In genomic region chr2:32634277-32635105, GRCm38 (mm10) we compare ENCODE assay signal across 16 mouse cellular contexts. TPM values are rescaled to one million over a fixed set of nuclear protein-coding genes. Genes with fewer than 3 reads are reported as not detected.
DNase-seq lines count a peak whose midpoint lies in the region; ATAC-seq and TF ChIP-seq lines count a peak whose summit lies in the region.
"Had no signal": no experiment of that assay in that cellular context is flagged by ENCODE, and none has a peak within 500 bp of the region (broad histone marks: within the 10 kb centered on the region; RNA-seq: fewer than 3 reads in every experiment).

No protein-coding gene starts in this region.

- no peak overlapping the region for H3K4me2 ChIP-seq in heart, embryonic 15.5 days
- H3K4me2 ChIP-seq in liver, embryonic 11.5 days: no peak overlapping the region
- H3K4me2 ChIP-seq in neural tube, embryonic 15.5 days: no peak overlapping the region
- H3K4me2 ChIP-seq in forebrain, embryonic 14.5 days (ENCODE audit: low read length): no peak overlapping the region
- H3K4me2 ChIP-seq: limb, embryonic 13.5 days; stomach, embryonic 15.5 days had no signal

- no peak for TF ChIP-seq POLR2A in cerebellum, adult 2 months (IDR thresholded peaks at IDR 0.05; ENCODE audit: borderline replicate concordance, insufficient read depth, low read length)

- DNase-seq in cerebellum, adult 9-11 months: peak; percentile 28
- no peak for DNase-seq in cerebellum, adult 2 months
- DNase-seq in heart, postnatal 25 days (ENCODE audit: low spot score): no peak
- DNase-seq in liver, embryonic 11.5 days (ENCODE audit: low spot score): no peak
- no peak for DNase-seq in liver
- DNase-seq in forebrain, embryonic 14.5 days (ENCODE audit: low spot score): no peak
- DNase-seq: cerebellum, adult 18-20 months; layer of hippocampus, postnatal 36 days; thymus, postnatal 25 days had no signal

- H3K4me1 ChIP-seq in cerebellum, adult 2 months (ENCODE audit: control insufficient read depth, insufficient read depth, low read length): peaks cover 21% of the 10 kb centered on the region
- peaks cover 35% of the 10 kb centered on the region for H3K4me1 ChIP-seq in heart, embryonic 15.5 days (replicated peaks)
- peaks cover 17% of the 10 kb centered on the region for H3K4me1 ChIP-seq in liver, embryonic 11.5 days (replicated peaks; ENCODE audit: control insufficient read depth, insufficient read depth, low read length)
- H3K4me1 ChIP-seq in neural tube, embryonic 15.5 days: peaks cover 34% of the 10 kb centered on the region
- 0 out of 2 replicates have a peak, but pooled peaks cover 2% of the 10 kb centered on the region for H3K4me1 ChIP-seq in forebrain, embryonic 14.5 days (ENCODE audit: control insufficient read depth, insufficient read depth, low read length)

- intact Hi-C loops in heart, postnatal 25 days (cut with DNase I): loop anchor here (10.0 kb wide), 1 partner anchor 210 kb away; the partner anchor contains the start of gene Stxbp1

- H3K27ac ChIP-seq in cerebellum, adult 2 months (ENCODE audit: insufficient read depth, low read length): no peak overlapping the region
- peak overlapping the region; percentile 60 for H3K27ac ChIP-seq in heart, embryonic 15.5 days
- H3K27ac ChIP-seq in liver, embryonic 11.5 days (ENCODE audit: low read depth, low read length): 0 out of 2 replicates have a peak overlapping the region, but pooled peaks have one; percentile 25
- 0 out of 2 replicates have a peak overlapping the region, but pooled peaks have one; percentile 5 for H3K27ac ChIP-seq in neural tube, embryonic 15.5 days (replicated peaks)
- H3K27ac ChIP-seq in forebrain, embryonic 14.5 days (ENCODE audit: low read depth, low read length): no peak overlapping the region

- H3K27me3 ChIP-seq in cerebellum, adult 2 months (ENCODE audit: control insufficient read depth, insufficient read depth, low read length): no peaks in the 10 kb centered on the region
- H3K27me3 ChIP-seq in heart, embryonic 15.5 days: no peaks in the 10 kb centered on the region
- H3K27me3 ChIP-seq in liver, embryonic 11.5 days (replicated peaks; ENCODE audit: control insufficient read depth, insufficient read depth, low read length): no peaks in the 10 kb centered on the region
- H3K27me3 ChIP-seq in neural tube, embryonic 15.5 days (replicated peaks): no peaks in the 10 kb centered on the region
- no peaks in the 10 kb centered on the region for H3K27me3 ChIP-seq in forebrain, embryonic 14.5 days (replicated peaks; ENCODE audit: control insufficient read depth, insufficient read depth, low read length)
- H3K27me3 ChIP-seq: limb, embryonic 13.5 days; Patski; stomach, embryonic 15.5 days had no signal

- H3K4me3 ChIP-seq in cerebellum, adult 2 months (replicated peaks; ENCODE audit: insufficient read depth, low read depth, low read length): no peak overlapping the region
- no peak overlapping the region for H3K4me3 ChIP-seq in heart, embryonic 15.5 days
- no peak overlapping the region for H3K4me3 ChIP-seq in liver, embryonic 11.5 days (ENCODE audit: low read depth, low read length)
- H3K4me3 ChIP-seq in neural tube, embryonic 15.5 days (replicated peaks): no peak overlapping the region
- H3K4me3 ChIP-seq in forebrain, embryonic 14.5 days (ENCODE audit: low read depth, low read length): no peak overlapping the region
- H3K4me3 ChIP-seq: erythroblast, embryonic 14.5 days; limb, embryonic 13.5 days; stomach, embryonic 15.5 days had no signal

- TF ChIP-seq CTCF in cerebellum, adult 2 months (IDR thresholded peaks at IDR 0.05; ENCODE audit: borderline replicate concordance, insufficient read depth, low read depth, low read length): no peak

- H3K36me3 ChIP-seq in heart, embryonic 15.5 days: peaks cover 24% of the 10 kb centered on the region
- H3K36me3 ChIP-seq in liver, embryonic 11.5 days (ENCODE audit: control insufficient read depth, insufficient read depth, low read length): no peaks in the 10 kb centered on the region
- peaks cover 5% of the 10 kb centered on the region; the same call in 1 of the 2 replicates for H3K36me3 ChIP-seq in neural tube, embryonic 15.5 days
- peaks cover 9% of the 10 kb centered on the region; the same call in 1 of the 2 replicates for H3K36me3 ChIP-seq in forebrain, embryonic 14.5 days (ENCODE audit: control insufficient read depth, insufficient read depth, low read length)
- H3K36me3 ChIP-seq: limb, embryonic 13.5 days; stomach, embryonic 15.5 days had no signal

- 81% methylated on average over 10 of the region's 10 CpGs for WGBS in cerebellum, adult 2 months
- 80% methylated on average over 10 of the region's 10 CpGs for WGBS in heart, embryonic 15.5 days
- 77% methylated on average over 10 of the region's 10 CpGs for WGBS in liver, embryonic 11.5 days
- WGBS in neural tube, embryonic 15.5 days: 88% methylated on average over 10 of the region's 10 CpGs
- WGBS in forebrain, embryonic 14.5 days: 85% methylated on average over 10 of the region's 10 CpGs

- no peak for ATAC-seq in heart, embryonic 15.5 days (replicated peaks; ENCODE audit: insufficient number of reproducible peaks, insufficient read depth, low FRiP score, low read depth)
- ATAC-seq in liver, embryonic 11.5 days (replicated peaks; ENCODE audit: low FRiP score): no peak
- ATAC-seq in neural tube, embryonic 15.5 days (ENCODE audit: low FRiP score): no peak
- ATAC-seq in forebrain, embryonic 14.5 days: no peak
- ATAC-seq: Patski had no signal

- no peaks in the 10 kb centered on the region for H3K9me3 ChIP-seq in heart, embryonic 15.5 days (replicated peaks)
- H3K9me3 ChIP-seq in liver, embryonic 11.5 days (ENCODE audit: control insufficient read depth, low read length): no peaks in the 10 kb centered on the region
- H3K9me3 ChIP-seq in neural tube, embryonic 15.5 days (replicated peaks): no peaks in the 10 kb centered on the region
- H3K9me3 ChIP-seq in forebrain, embryonic 14.5 days (replicated peaks; ENCODE audit: control insufficient read depth, low read length): no peaks in the 10 kb centered on the region
- H3K9me3 ChIP-seq: limb, embryonic 13.5 days; stomach, embryonic 15.5 days had no signal

- H3K9ac ChIP-seq in heart, embryonic 15.5 days: no peak overlapping the region
- H3K9ac ChIP-seq in liver, embryonic 11.5 days (ENCODE audit: low read depth, low read length): no peak overlapping the region
- no peak overlapping the region for H3K9ac ChIP-seq in neural tube, embryonic 15.5 days (replicated peaks)
- no peak overlapping the region for H3K9ac ChIP-seq in forebrain, embryonic 14.5 days (ENCODE audit: low read length)
- H3K9ac ChIP-seq: limb, embryonic 13.5 days; stomach, embryonic 15.5 days had no signal

RNA-seq across cellular contexts. Expression of gene Eng, which starts 11.9 kb away (rescaled TPM):
- 28.0 and 31.6 TPM in 2 replicates for polyA plus RNA-seq in cerebellum, adult 2 months (2012; rRNA removed)
- polyA plus RNA-seq in heart, embryonic 15.5 days (2015; fragmentation: Nextera tagmentation; extraction: Ambion mirVana): 144 and 163 TPM in 2 replicates
- total RNA-seq in heart, postnatal 25 days (2021): 100 to 1,000 TPM; 126 to 140 TPM
- 39.2 and 40.1 TPM in 2 replicates for polyA plus RNA-seq in liver, embryonic 11.5 days (2014; fragmentation: Nextera tagmentation; extraction: Ambion mirVana)
- polyA plus RNA-seq in neural tube, embryonic 15.5 days (2015; fragmentation: Nextera tagmentation; extraction: Ambion mirVana): 29.6 and 40.5 TPM in 2 replicates
- 15.0 and 23.1 TPM in 2 replicates for polyA plus RNA-seq in forebrain, embryonic 14.5 days (2014; fragmentation: Nextera tagmentation; extraction: Ambion mirVana)

RNA-seq across cellular contexts. Expression of gene Ak1, which starts 12.9 kb away (rescaled TPM):
- 127 and 132 TPM in 2 replicates for polyA plus RNA-seq in cerebellum, adult 2 months (2012; rRNA removed)
- 360 and 390 TPM in 2 replicates for polyA plus RNA-seq in heart, embryonic 15.5 days (2015; fragmentation: Nextera tagmentation; extraction: Ambion mirVana)
- total RNA-seq in heart, postnatal 25 days (2021): 100 to 1,000 TPM; 733 to 743 TPM
- 6.7 and 8.3 TPM in 2 replicates for polyA plus RNA-seq in liver, embryonic 11.5 days (2014; fragmentation: Nextera tagmentation; extraction: Ambion mirVana)
- polyA plus RNA-seq in neural tube, embryonic 15.5 days (2015; fragmentation: Nextera tagmentation; extraction: Ambion mirVana): 88.5 and 103 TPM in 2 replicates
- polyA plus RNA-seq in forebrain, embryonic 14.5 days (2014; fragmentation: Nextera tagmentation; extraction: Ambion mirVana): 60.3 and 65.9 TPM in 2 replicates

RNA-seq across cellular contexts. Expression of gene St6galnac6, which starts 35.0 kb away (rescaled TPM):
- 89.5 TPM in 2 replicates for polyA plus RNA-seq in cerebellum, adult 2 months (2012; rRNA removed)
- 28.5 and 29.0 TPM in 2 replicates for polyA plus RNA-seq in heart, embryonic 15.5 days (2015; fragmentation: Nextera tagmentation; extraction: Ambion mirVana)
- 100 to 1,000 TPM; 104 to 110 TPM for total RNA-seq in heart, postnatal 25 days (2021)
- polyA plus RNA-seq in liver, embryonic 11.5 days (2014; fragmentation: Nextera tagmentation; extraction: Ambion mirVana): 9.6 and 10.6 TPM in 2 replicates
- 13.5 and 14.4 TPM in 2 replicates for polyA plus RNA-seq in neural tube, embryonic 15.5 days (2015; fragmentation: Nextera tagmentation; extraction: Ambion mirVana)
- polyA plus RNA-seq in forebrain, embryonic 14.5 days (2014; fragmentation: Nextera tagmentation; extraction: Ambion mirVana): 4.7 and 5.7 TPM in 2 replicates

RNA-seq across cellular contexts. Expression of gene St6galnac4, which starts 47.6 kb away (rescaled TPM):
- 91.4 and 101 TPM in 2 replicates for polyA plus RNA-seq in cerebellum, adult 2 months (2012; rRNA removed)
- 33.5 and 38.7 TPM in 2 replicates for polyA plus RNA-seq in heart, embryonic 15.5 days (2015; fragmentation: Nextera tagmentation; extraction: Ambion mirVana)
- total RNA-seq in heart, postnatal 25 days (2021): 10 to 100 TPM; 17.7 to 21.4 TPM
- 26.0 and 28.8 TPM in 2 replicates for polyA plus RNA-seq in liver, embryonic 11.5 days (2014; fragmentation: Nextera tagmentation; extraction: Ambion mirVana)
- polyA plus RNA-seq in neural tube, embryonic 15.5 days (2015; fragmentation: Nextera tagmentation; extraction: Ambion mirVana): 43.9 and 44.6 TPM in 2 replicates
- 18.7 and 21.4 TPM in 2 replicates for polyA plus RNA-seq in forebrain, embryonic 14.5 days (2014; fragmentation: Nextera tagmentation; extraction: Ambion mirVana)

RNA-seq across cellular contexts. Expression of gene 9430097D07Rik, which starts 59.0 kb away (rescaled TPM):
- polyA plus RNA-seq in cerebellum, adult 2 months (2012; rRNA removed): 0.59 and 0.60 TPM in 2 replicates
- polyA plus RNA-seq in heart, embryonic 15.5 days (2015; fragmentation: Nextera tagmentation; extraction: Ambion mirVana): 0.08 TPM in 1 of 2 replicates, not detected in the other
- not detected for total RNA-seq in heart, postnatal 25 days (2021)
- polyA plus RNA-seq in liver, embryonic 11.5 days (2014; fragmentation: Nextera tagmentation; extraction: Ambion mirVana): not detected in 2 replicates
- polyA plus RNA-seq in neural tube, embryonic 15.5 days (2015; fragmentation: Nextera tagmentation; extraction: Ambion mirVana): 0.59 and 0.99 TPM in 2 replicates
- 0.30 and 0.61 TPM in 2 replicates for polyA plus RNA-seq in forebrain, embryonic 14.5 days (2014; fragmentation: Nextera tagmentation; extraction: Ambion mirVana)
- polyA plus RNA-seq: erythroblast, embryonic 14.5 days; gonadal fat pad, adult 2 months had no signal

Comparison
In these comparisons a context has a peak if more than half of its experiments do, and no peak if none do; other contexts are left out.
1. H3K27ac ChIP-seq: peak in heart, embryonic 15.5 days (single experiment), liver, embryonic 11.5 days (single experiment) and neural tube, embryonic 15.5 days (single experiment); none in cerebellum, adult 2 months (single experiment) and forebrain, embryonic 14.5 days (single experiment).